Mouse (Mus musculus): ENCODE data around the gene Kndc1. TPM values are rescaled to one million over a fixed set of nuclear protein-coding genes. Genes with fewer than 3 reads are reported as not detected.

The Kndc1 gene
- polyA plus RNA-seq, 2 experiments = 0.01 TPM; not detected in 1

- H3K9ac ChIP-seq (replicated peaks) = no peak overlapping the region
- no peak overlapping the region for H3K27ac ChIP-seq
- no peak overlapping the region for H3K4me3 ChIP-seq (ENCODE audit: insufficient read depth in 1 of 2, low read depth in 2 of 2, low read length in 2 of 2)
- ATAC-seq (ENCODE audit: insufficient read depth) (no peak), DNase-seq (ENCODE audit: low read depth in 3 of 3, low spot score in 3 of 3) (no peak)
- no peaks in the 10 kb centered on the region; a peak in 1 of 4 replicates for H3K4me1 ChIP-seq (replicated peaks; ENCODE audit: control insufficient read depth in 2 of 2, insufficient read depth in 2 of 2, low read length in 1 of 2)
- 72% methylated on average over 5 of the region's 5 CpGs for WGBS (ENCODE audit: insufficient replicate concordance)
- peaks cover 1% of the 10 kb centered on the region; the same call in 1 of the 2 replicates for H3K27me3 ChIP-seq (ENCODE audit: control insufficient read depth, insufficient read depth, low read length)
- no peaks in the 10 kb centered on the region for H3K36me3 ChIP-seq (replicated peaks; ENCODE audit: control insufficient read depth, insufficient read depth, low read depth)
- H3K9me3 ChIP-seq (ENCODE audit: control insufficient read depth, low read length) = no peaks in the 10 kb centered on the region
- H3K4me2 ChIP-seq (ENCODE audit: low read depth) = no peak overlapping the region
- TF ChIP-seq EP300 (IDR thresholded peaks at IDR 0.05; ENCODE audit: low read depth) (no peak), CTCF (IDR thresholded peaks at IDR 0.05; ENCODE audit: low read depth) (no peak)
These were observed 13.7 kb downstream of the Kndc1 start for GRCm38 (mm10) chr7:139908176-139908575.

DNA sequence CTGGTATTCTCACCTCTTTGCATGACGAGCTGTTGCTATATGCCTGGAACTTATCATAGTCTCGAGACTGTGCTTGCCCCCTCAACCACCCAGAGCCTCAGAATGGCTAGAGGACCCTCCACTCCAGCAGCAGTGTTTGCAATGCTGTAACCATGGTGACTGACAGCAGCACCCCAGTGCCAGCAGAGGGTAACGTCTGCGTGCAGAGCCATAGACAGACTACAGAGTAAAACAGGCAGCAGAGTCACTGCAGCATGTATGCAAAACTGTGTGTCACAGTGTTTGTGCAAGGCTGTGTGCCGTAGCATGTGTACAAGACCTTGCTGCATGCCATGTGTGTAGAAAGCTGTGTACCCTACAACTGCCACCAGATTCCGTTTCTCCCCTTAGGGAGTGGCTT lies 15.0 kb downstream of the Kndc1 start:
- Histone ChIP-seq H3K4me3 (ENCODE audit: insufficient read depth in 1 of 2, low read depth in 2 of 2, low read length in 2 of 2) (no peak overlapping the region), H3K9me3 (ENCODE audit: control insufficient read depth, low read length) (no peaks in the 10 kb centered on the region), H3K27me3 (ENCODE audit: control insufficient read depth, insufficient read depth, low read length) (peaks cover 10% of the 10 kb centered on the region), H3K4me2 (ENCODE audit: low read depth) (no peak overlapping the region), H3K27ac (no peak overlapping the region), H3K4me1 (replicated peaks; ENCODE audit: control insufficient read depth in 2 of 2, insufficient read depth in 2 of 2, low read length in 1 of 2) (no peaks in the 10 kb centered on the region; a peak in 1 of 4 replicates), H3K36me3 (replicated peaks; ENCODE audit: control insufficient read depth, insufficient read depth, low read depth) (no peaks in the 10 kb centered on the region), H3K9ac (replicated peaks) (no peak overlapping the region)
- DNase-seq (ENCODE audit: low read depth in 3 of 3, low spot score in 3 of 3) (no peak), ATAC-seq (ENCODE audit: insufficient read depth) (no peak)
- TF ChIP-seq CTCF (IDR thresholded peaks at IDR 0.05; ENCODE audit: low read depth) (no peak), EP300 (IDR thresholded peaks at IDR 0.05; ENCODE audit: low read depth) (no peak)
- WGBS (ENCODE audit: insufficient replicate concordance) = 42% methylated on average over 6 of the region's 6 CpGs

GRCm38 (mm10) chr7:139910204-139910835 lies 15.8 kb downstream of the Kndc1 start:
- no peaks in the 10 kb centered on the region; a peak in 1 of 4 replicates for H3K4me1 ChIP-seq (replicated peaks; ENCODE audit: control insufficient read depth in 2 of 2, insufficient read depth in 2 of 2, low read length in 1 of 2)
- H3K36me3 ChIP-seq (replicated peaks; ENCODE audit: control insufficient read depth, insufficient read depth, low read depth) = no peaks in the 10 kb centered on the region
- ATAC-seq (ENCODE audit: insufficient read depth) (no peak), DNase-seq (ENCODE audit: low read depth in 3 of 3, low spot score in 3 of 3) (no peak)
- H3K27me3 ChIP-seq (ENCODE audit: control insufficient read depth, insufficient read depth, low read length) = peaks cover 13% of the 10 kb centered on the region
- TF ChIP-seq EP300 (IDR thresholded peaks at IDR 0.05; ENCODE audit: low read depth) (no peak), CTCF (IDR thresholded peaks at IDR 0.05; ENCODE audit: low read depth) (no peak)
- H3K4me2 ChIP-seq (ENCODE audit: low read depth) = no peak overlapping the region
- H3K4me3 ChIP-seq (ENCODE audit: insufficient read depth in 1 of 2, low read depth in 2 of 2, low read length in 2 of 2) = no peak overlapping the region
- H3K27ac ChIP-seq = no peak overlapping the region
- WGBS (ENCODE audit: insufficient replicate concordance) = 55% methylated on average over 11 of the region's 11 CpGs
- no peak overlapping the region for H3K9ac ChIP-seq (replicated peaks)
- H3K9me3 ChIP-seq (ENCODE audit: control insufficient read depth, low read length) = no peaks in the 10 kb centered on the region

DNA sequence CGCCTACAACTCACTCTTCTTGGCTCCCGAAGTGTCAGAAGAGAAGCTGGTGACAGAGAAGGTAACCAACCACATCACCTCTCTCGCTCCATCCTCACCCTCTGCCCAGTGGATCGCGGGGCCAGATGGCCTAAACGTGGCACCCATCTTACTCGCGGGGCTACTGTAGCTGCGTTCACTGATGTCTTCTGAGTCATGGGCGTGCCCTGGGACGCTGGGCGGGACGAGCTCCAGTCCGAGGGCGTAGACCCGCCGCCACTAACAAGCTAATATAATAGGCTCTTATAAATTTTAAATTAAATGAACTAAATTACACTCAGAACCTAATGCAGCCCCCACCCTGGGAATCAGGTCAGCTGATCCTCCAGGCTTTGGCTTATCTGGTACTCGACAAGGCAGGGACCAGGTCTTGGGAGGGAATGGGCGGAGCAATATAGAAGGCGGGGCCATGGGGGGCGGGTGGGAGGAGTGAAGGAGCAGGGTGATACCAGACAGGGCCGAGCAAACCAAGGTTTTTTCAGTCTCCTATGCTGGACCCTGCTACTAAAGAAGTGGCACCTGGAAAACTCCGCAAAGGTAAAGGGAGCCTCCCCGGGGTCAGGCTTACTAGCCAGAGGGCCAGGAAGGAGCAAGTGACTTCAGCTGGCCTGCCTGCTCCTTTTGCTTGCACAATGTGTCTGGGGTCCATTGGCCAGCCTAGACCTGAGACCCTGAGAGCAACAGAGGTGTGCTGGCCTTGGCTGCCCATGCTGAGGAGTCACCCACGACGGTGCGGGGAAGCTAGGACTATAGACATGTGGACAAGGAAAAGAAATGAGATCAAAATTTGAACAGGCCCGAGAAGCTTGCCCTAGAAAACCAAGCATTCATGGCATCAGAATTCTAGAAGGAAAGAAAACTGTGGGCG lies 19.9 kb downstream of the Kndc1 start:
- 10% methylated on average over 29 of the region's 29 CpGs for WGBS (ENCODE audit: insufficient replicate concordance)
- H3K4me1 ChIP-seq (replicated peaks; ENCODE audit: control insufficient read depth in 2 of 2, insufficient read depth in 2 of 2, low read length in 1 of 2) = no peaks in the 10 kb centered on the region
- ATAC-seq (ENCODE audit: insufficient read depth) (peak; percentile 74), DNase-seq (ENCODE audit: low read depth in 3 of 3, low spot score in 3 of 3) (peak in 1 of 3 experiments; percentile 16)
- no peaks in the 10 kb centered on the region for H3K9me3 ChIP-seq (ENCODE audit: control insufficient read depth, low read length)
- H3K27me3 ChIP-seq (ENCODE audit: control insufficient read depth, insufficient read depth, low read length) = peaks cover 13% of the 10 kb centered on the region
- TF ChIP-seq EP300 (IDR thresholded peaks at IDR 0.05; ENCODE audit: low read depth) = no peak
- no peak for TF ChIP-seq CTCF (IDR thresholded peaks at IDR 0.05; ENCODE audit: low read depth)
- H3K27ac ChIP-seq = no peak overlapping the region
- no peaks in the 10 kb centered on the region for H3K36me3 ChIP-seq (replicated peaks; ENCODE audit: control insufficient read depth, insufficient read depth, low read depth)
- H3K9ac ChIP-seq (replicated peaks) = no peak overlapping the region
- H3K4me3 ChIP-seq (ENCODE audit: insufficient read depth in 1 of 2, low read depth in 2 of 2, low read length in 2 of 2) = peak overlapping the region in 1 of 2 experiments; percentile 3; a peak in 1 of 4 replicates
- peak overlapping the region; percentile 35 for H3K4me2 ChIP-seq (ENCODE audit: low read depth)

GRCm38 (mm10) chr7:139915646-139916257 lies 21.3 kb downstream of the Kndc1 start:
- H3K9me3 ChIP-seq (ENCODE audit: control insufficient read depth, low read length) = no peaks in the 10 kb centered on the region
- H3K27ac ChIP-seq = no peak overlapping the region
- no peak overlapping the region for H3K9ac ChIP-seq (replicated peaks)
- peaks cover 13% of the 10 kb centered on the region for H3K27me3 ChIP-seq (ENCODE audit: control insufficient read depth, insufficient read depth, low read length)
- DNase-seq (ENCODE audit: low read depth in 3 of 3, low spot score in 3 of 3) (no peak), ATAC-seq (ENCODE audit: insufficient read depth) (no peak)
- no peaks in the 10 kb centered on the region for H3K36me3 ChIP-seq (replicated peaks; ENCODE audit: control insufficient read depth, insufficient read depth, low read depth)
- H3K4me1 ChIP-seq (replicated peaks; ENCODE audit: control insufficient read depth in 2 of 2, insufficient read depth in 2 of 2, low read length in 1 of 2) = no peaks in the 10 kb centered on the region
- H3K4me2 ChIP-seq (ENCODE audit: low read depth) = no peak overlapping the region
- 4% methylated on average over 14 of the region's 14 CpGs for WGBS (ENCODE audit: insufficient replicate concordance)
- H3K4me3 ChIP-seq (ENCODE audit: insufficient read depth in 1 of 2, low read depth in 2 of 2, low read length in 2 of 2) = no peak overlapping the region
- no peak for TF ChIP-seq EP300 (IDR thresholded peaks at IDR 0.05; ENCODE audit: low read depth)
- TF ChIP-seq CTCF (IDR thresholded peaks at IDR 0.05; ENCODE audit: low read depth) = no peak

All from liver, embryonic 14.5 days (tissue).